In the genomic region with DNA sequence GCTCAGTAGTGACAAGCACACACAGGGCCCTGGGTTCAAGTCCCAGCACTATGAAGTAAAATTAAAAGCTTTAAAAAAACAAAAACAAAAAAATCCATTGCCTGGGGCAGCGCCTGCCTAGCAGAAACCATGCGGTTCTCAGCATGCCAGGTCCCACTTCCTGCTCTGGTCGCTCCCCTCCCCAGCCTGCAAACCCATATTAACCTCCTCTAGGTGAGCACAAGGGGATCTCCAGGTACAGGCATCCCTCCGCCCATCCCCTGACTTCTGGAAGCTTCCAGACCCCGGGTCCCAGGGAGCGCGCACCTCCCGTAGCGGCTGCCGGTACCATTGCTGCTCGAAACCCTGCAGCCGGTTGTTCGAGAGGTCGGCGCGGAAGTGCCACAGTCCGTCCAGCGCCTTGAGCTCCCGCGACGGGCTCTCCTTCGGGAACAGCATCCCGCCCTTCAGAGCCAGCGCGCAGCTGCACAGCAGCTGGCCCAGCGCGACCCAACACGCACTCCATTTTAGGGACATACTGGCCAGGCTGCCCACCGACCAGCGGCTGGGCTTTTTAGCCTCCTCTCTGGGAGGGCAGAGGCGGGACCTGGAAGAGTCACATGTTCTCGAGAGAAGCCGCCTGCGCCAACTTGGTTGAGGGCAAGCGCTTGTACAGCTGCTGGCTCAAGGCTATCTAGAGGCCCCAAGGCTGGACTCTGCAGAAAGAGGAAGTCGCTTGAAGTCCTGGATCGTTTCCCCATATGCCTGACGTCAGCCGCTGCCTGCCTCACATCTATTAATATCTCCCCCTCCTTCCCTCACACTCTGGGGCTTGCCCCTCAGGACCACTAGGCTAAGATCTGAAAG, we compare ENCODE assay signal across 8 mouse cellular contexts. TPM values are rescaled to one million over a fixed set of nuclear protein-coding genes. Genes with fewer than 3 reads are reported as not detected.
DNase-seq lines count a peak whose midpoint lies in the region; ATAC-seq and TF ChIP-seq lines count a peak whose summit lies in the region.

A gene (minus strand): TSS at position 749 of the 846 bp plus-strand sequence.

- peak; percentile 61 for DNase-seq in ZHBTc4 (ENCODE audit: low read depth, low spot score)
- peak; percentile 58 to 75 for DNase-seq in gastrocnemius, adult 8-10 months (ENCODE audit: low spot score in 2 of 2)
- DNase-seq in hindbrain, postnatal 0 days (ENCODE audit: low spot score), result peak; percentile 89
- peak; percentile 60 to 66 for DNase-seq in left cerebral cortex, adult 2 months (ENCODE audit: extremely low spot score in 1 of 2, low spot score in 2 of 2)
- peak; percentile 54 for DNase-seq in retina, postnatal 7 days (ENCODE audit: low read depth, low spot score)
- peak; percentile 77 to 86 for DNase-seq in urinary bladder, adult 18-20 months (ENCODE audit: low spot score in 2 of 2)

- no peaks in the 10 kb centered on the region for H3K9me3 ChIP-seq in hindbrain, postnatal 0 days (ENCODE audit: low read length)

- peak within 1 kb of the TSS; percentile 42 for H3K27ac ChIP-seq in cortical plate, adult 2 months (ENCODE audit: insufficient read depth, low read length)
- H3K27ac ChIP-seq in hindbrain, postnatal 0 days, result peak within 1 kb of the TSS; percentile 37
- H3K27ac ChIP-seq in left cerebral cortex, adult 2 months, result peak within 1 kb of the TSS; percentile 73
- H3K27ac ChIP-seq in macrophage, result peak within 1 kb of the TSS; percentile 99

- peak; percentile 90 for ATAC-seq in hindbrain, postnatal 0 days

- peak within 1 kb of the TSS; percentile 68 for H3K9ac ChIP-seq in hindbrain, postnatal 0 days (replicated peaks; ENCODE audit: low read length)

- no peak for TF ChIP-seq POLR2A in cortical plate, adult 2 months (IDR thresholded peaks at IDR 0.05; ENCODE audit: extremely low read depth, insufficient read depth, low read length)

- no peak for TF ChIP-seq CTCF in cortical plate, adult 2 months (IDR thresholded peaks at IDR 0.05; ENCODE audit: extremely low read depth, insufficient read depth, low read length)
- TF ChIP-seq CTCF in hindbrain, postnatal 0 days (IDR thresholded peaks at IDR 0.05; ENCODE audit: low read depth), result 0 out of 2 replicates have a peak, but pooled peaks have one; percentile 12
- TF ChIP-seq CTCF in left cerebral cortex, adult 2 months (IDR thresholded peaks at IDR 0.05), result no peak

- under 1% methylated on average over 39 of the region's 39 CpGs for WGBS in hindbrain, postnatal 0 days
- WGBS in macrophage (ENCODE audit: missing documents), result under 1% methylated on average over 33 of the region's 39 CpGs

- no peaks in the 10 kb centered on the region for H3K36me3 ChIP-seq in hindbrain, postnatal 0 days (ENCODE audit: insufficient read depth, low read length)
- H3K36me3 ChIP-seq in macrophage (ENCODE audit: inconsistent target), result peaks cover 24% of the 10 kb centered on the region; the same call in 1 of the 2 replicates

- 0 out of 2 replicates have a peak, but pooled peaks cover 2% of the 10 kb centered on the region for H3K4me1 ChIP-seq in cortical plate, adult 2 months (ENCODE audit: control insufficient read depth, insufficient read depth, low read length)
- H3K4me1 ChIP-seq in hindbrain, postnatal 0 days (ENCODE audit: insufficient read depth, low read length), result no peaks in the 10 kb centered on the region

- peaks cover 44% of the 10 kb centered on the region for H3K79me2 ChIP-seq in macrophage (ENCODE audit: inconsistent target)

- H3K4me2 ChIP-seq in hindbrain, postnatal 0 days (ENCODE audit: low read depth, low read length), result peak within 1 kb of the TSS; percentile 84

- intact Hi-C loops in left cerebral cortex, adult 2 months (cut with DNase I), result no loop called here

- peak within 1 kb of the TSS; percentile 51 for H3K4me3 ChIP-seq in cortical plate, adult 2 months (ENCODE audit: insufficient read depth, low read length)
- peak within 1 kb of the TSS; percentile 62 for H3K4me3 ChIP-seq in hindbrain, postnatal 0 days (ENCODE audit: low read length)
- H3K4me3 ChIP-seq in left cerebral cortex, adult 2 months, result peak within 1 kb of the TSS; percentile 71
- H3K4me3 ChIP-seq in macrophage (ENCODE audit: inconsistent target), result peak within 1 kb of the TSS; percentile 97

- H3K27me3 ChIP-seq in hindbrain, postnatal 0 days (ENCODE audit: insufficient read depth, low read length), result no peaks in the 10 kb centered on the region

RNA-seq across cellular contexts. Expression of the gene that starts here (rescaled TPM):
- 20.2 and 20.9 TPM in 2 replicates for polyA plus RNA-seq in cortical plate, adult 2 months (2012; rRNA removed)
- total RNA-seq in gastrocnemius, adult 8-10 months (2022), result 1 to 10 TPM; 7.2 to 9.1 (median 8.4) TPM
- total RNA-seq in hindbrain, postnatal 0 days (2014; rRNA removed), result 26.2 and 27.4 TPM in 2 replicates
- 44.7 and 47.0 TPM in 2 replicates for polyA plus RNA-seq in hindbrain, postnatal 0 days (2015; fragmentation: Nextera tagmentation; extraction: Ambion mirVana)
- total RNA-seq in left cerebral cortex, adult 2 months (2021), result 10 to 100 TPM; 10.3 to 12.2 TPM
- total RNA-seq in macrophage (2018; cell fraction: chromatin; rRNA removed), result 100 to 1,000 TPM in 20 of 26 experiments, 10 to 100 TPM in 6; 43.9 to 406 (median 209) TPM
- 100 to 1,000 TPM; 186 to 615 (median 332) TPM for total RNA-seq in macrophage (2018; cell fraction: cytosol; rRNA removed)
- 100 to 1,000 TPM in 25 of 26 experiments, 10 to 100 TPM in 1; 78.9 to 635 (median 323) TPM for total RNA-seq in macrophage (2018; cell fraction: nucleus; rRNA removed)
- 437 to 471 TPM (median 448 TPM) in 3 replicates for polyA plus RNA-seq in macrophage (2018)

Comparison
In these comparisons a context has a peak if more than half of its experiments do, and no peak if none do; other contexts are left out.
1. Peak in every context shown above with its lines: DNase-seq, ATAC-seq, H3K4me3 ChIP-seq and H3K27ac ChIP-seq.
2. H3K27ac ChIP-seq: peak in every context shown above with its lines; median percentile 99 in macrophage; 73 in left cerebral cortex, adult 2 months; 42 in cortical plate, adult 2 months; 37 in hindbrain, postnatal 0 days.